10 mouse cellular contexts compared by ENCODE assay signal in genomic region chr17:34947606-34948005, GRCm38 (mm10). TPM values are rescaled to one million over a fixed set of nuclear protein-coding genes. Genes with fewer than 3 reads are reported as not detected.
DNase-seq lines count a peak whose midpoint lies in the region; ATAC-seq and TF ChIP-seq lines count a peak whose summit lies in the region.
"Had no signal": no experiment of that assay in that cellular context is flagged by ENCODE, and none has a peak within 500 bp of the region (broad histone marks: within the 10 kb centered on the region; RNA-seq: fewer than 3 reads in every experiment).

No protein-coding gene starts in this region.

- H3K36me3 ChIP-seq in forebrain, postnatal 0 days (ENCODE audit: insufficient read depth), result peaks cover 10% of the 10 kb centered on the region
- H3K36me3 ChIP-seq in forebrain, embryonic 10.5 days (replicated peaks), result peaks cover 27% of the 10 kb centered on the region
- H3K36me3 ChIP-seq in spleen, adult 2 months (ENCODE audit: control insufficient read depth, insufficient read depth, low read length), result peaks cover 2% of the 10 kb centered on the region; the same call in 1 of the 2 replicates
- no peaks in the 10 kb centered on the region for H3K36me3 ChIP-seq in kidney, adult 2 months (ENCODE audit: control insufficient read depth, insufficient read depth, low read length)
- peaks cover 6% of the 10 kb centered on the region for H3K36me3 ChIP-seq in small intestine, adult 2 months (ENCODE audit: control insufficient read depth, insufficient read depth, low read length)

- H3K27me3 ChIP-seq in forebrain, postnatal 0 days (ENCODE audit: insufficient read depth, low read length), result no peaks in the 10 kb centered on the region
- H3K27me3 ChIP-seq in forebrain, embryonic 10.5 days (ENCODE audit: poor library complexity, severe bottlenecking), result no peaks in the 10 kb centered on the region
- no peaks in the 10 kb centered on the region for H3K27me3 ChIP-seq in spleen, adult 2 months (ENCODE audit: control insufficient read depth, insufficient read depth, low read length)
- H3K27me3 ChIP-seq in kidney, adult 2 months (replicated peaks; ENCODE audit: control insufficient read depth, insufficient read depth, low read length), result no peaks in the 10 kb centered on the region
- no peaks in the 10 kb centered on the region for H3K27me3 ChIP-seq in small intestine, adult 2 months (ENCODE audit: control insufficient read depth, insufficient read depth, low read length)
- H3K27me3 ChIP-seq: forebrain, embryonic 15.5 days had no signal

- ATAC-seq in forebrain, postnatal 0 days, result no peak
- ATAC-seq: forebrain, embryonic 15.5 days had no signal

- peak; percentile 51 for TF ChIP-seq CTCF in forebrain, postnatal 0 days (IDR thresholded peaks at IDR 0.05; ENCODE audit: low read depth)
- TF ChIP-seq CTCF in spleen, adult 2 months (IDR thresholded peaks at IDR 0.05; ENCODE audit: extremely low read depth, insufficient read depth, insufficient read length, insufficient replicate concordance), result peak; percentile 5; the same call in 1 of the 2 replicates
- TF ChIP-seq CTCF in kidney, adult 2 months (conservative IDR thresholded peaks at IDR 0.05; ENCODE audit: insufficient read depth, insufficient read length, low read depth, low read length), result peak; percentile 66
- peak; percentile 42; the same call in 1 of the 2 replicates for TF ChIP-seq CTCF in small intestine, adult 2 months (IDR thresholded peaks at IDR 0.05; ENCODE audit: extremely low read depth, insufficient read length, insufficient replicate concordance, low read depth, low read length)

- no peak for TF ChIP-seq POLR2A in spleen, adult 2 months (IDR thresholded peaks at IDR 0.05; ENCODE audit: low read depth, low read length)
- TF ChIP-seq POLR2A in kidney, adult 2 months (IDR thresholded peaks at IDR 0.05; ENCODE audit: low read depth, low read length), result no peak
- TF ChIP-seq POLR2A in small intestine, adult 2 months (IDR thresholded peaks at IDR 0.05; ENCODE audit: low read depth, low read length), result no peak

- no peak overlapping the region for H3K4me3 ChIP-seq in forebrain, postnatal 0 days (ENCODE audit: low read depth, low read length)
- no peak overlapping the region for H3K4me3 ChIP-seq in forebrain, embryonic 10.5 days
- no peak overlapping the region for H3K4me3 ChIP-seq in spleen, adult 2 months (ENCODE audit: extremely low read depth, insufficient read depth, insufficient read length)
- no peak overlapping the region for H3K4me3 ChIP-seq in kidney, adult 2 months (ENCODE audit: insufficient read depth, low read depth, low read length)
- no peak overlapping the region for H3K4me3 ChIP-seq in small intestine, adult 2 months (ENCODE audit: low read depth, low read length)
- H3K4me3 ChIP-seq: forebrain, embryonic 15.5 days had no signal

- 20% methylated on average over 8 of the region's 8 CpGs for WGBS in forebrain, postnatal 0 days
- 35% methylated on average over 8 of the region's 8 CpGs for WGBS in forebrain, embryonic 10.5 days
- 40% methylated on average over 8 of the region's 8 CpGs for WGBS in spleen, adult 2 months
- WGBS in kidney, adult 2 months, result 18% methylated on average over 8 of the region's 8 CpGs
- 15% methylated on average over 8 of the region's 8 CpGs for WGBS in small intestine, adult 2 months

- H3K4me1 ChIP-seq in forebrain, postnatal 0 days (ENCODE audit: insufficient read depth), result peaks cover 8% of the 10 kb centered on the region
- peaks cover 11% of the 10 kb centered on the region for H3K4me1 ChIP-seq in forebrain, embryonic 10.5 days
- H3K4me1 ChIP-seq in spleen, adult 2 months (ENCODE audit: control insufficient read depth, insufficient read depth, insufficient read length), result peaks cover 7% of the 10 kb centered on the region; the same call in 1 of the 2 replicates
- H3K4me1 ChIP-seq in kidney, adult 2 months (ENCODE audit: control insufficient read depth, insufficient read depth, low read length), result peaks cover 32% of the 10 kb centered on the region
- peaks cover 24% of the 10 kb centered on the region for H3K4me1 ChIP-seq in small intestine, adult 2 months (ENCODE audit: control insufficient read depth, insufficient read depth, insufficient read length, low read length)

- H3K9ac ChIP-seq in forebrain, postnatal 0 days, result no peak overlapping the region
- H3K9ac ChIP-seq: forebrain, embryonic 15.5 days had no signal

- no peak overlapping the region for H3K4me2 ChIP-seq in forebrain, postnatal 0 days (ENCODE audit: low read depth)
- H3K4me2 ChIP-seq: forebrain, embryonic 15.5 days had no signal

- H3K9me3 ChIP-seq in forebrain, postnatal 0 days (ENCODE audit: low read length), result no peaks in the 10 kb centered on the region
- no peaks in the 10 kb centered on the region; the same call in 1 of the 2 replicates for H3K9me3 ChIP-seq in forebrain, embryonic 10.5 days
- H3K9me3 ChIP-seq: forebrain, embryonic 15.5 days had no signal

- DNase-seq in forebrain, postnatal 0 days, result peak; percentile 36
- no peak for DNase-seq in forebrain, embryonic 10.5 days (ENCODE audit: extremely low spot score, low spot score)
- DNase-seq in spleen, adult 2 months (ENCODE audit: low read depth in 1 of 2, low spot score in 2 of 2), result no peak
- no peak for DNase-seq in spleen, adult 12 weeks (ENCODE audit: low spot score)
- DNase-seq in kidney, adult 2 months, result peak; percentile 75
- DNase-seq in natural killer cell, adult 2 months (ENCODE audit: low spot score in 2 of 2), result no peak
- DNase-seq in testis, postnatal 10 days (ENCODE audit: low spot score), result no peak
- DNase-seq: thymus, postnatal 25 days had no signal

- no peak overlapping the region for H3K27ac ChIP-seq in forebrain, postnatal 0 days (ENCODE audit: low read depth, low read length)
- H3K27ac ChIP-seq in forebrain, embryonic 10.5 days, result no peak overlapping the region
- no peak overlapping the region for H3K27ac ChIP-seq in spleen, adult 2 months (ENCODE audit: insufficient read depth, low read length)
- H3K27ac ChIP-seq in kidney, adult 2 months (ENCODE audit: insufficient read depth, low read depth, low read length), result peak overlapping the region; percentile 71; the same call in 1 of the 2 replicates
- H3K27ac ChIP-seq in small intestine, adult 2 months (ENCODE audit: insufficient read depth, low read depth, low read length), result no peak overlapping the region
- H3K27ac ChIP-seq: forebrain, embryonic 15.5 days had no signal

RNA-seq across cellular contexts. Expression of gene Hspa1b, which starts 11.4 kb away (rescaled TPM):
- 5.2 and 8.1 TPM in 2 replicates for total RNA-seq in forebrain, postnatal 0 days (2014; rRNA removed)
- 0.42 and 0.52 TPM in 2 replicates for polyA plus RNA-seq in forebrain, postnatal 0 days (2015; fragmentation: Nextera tagmentation; extraction: Ambion mirVana)
- 0.07 TPM in 1 of 2 replicates, not detected in the other for polyA plus RNA-seq in forebrain, embryonic 10.5 days (2016; fragmentation: Nextera tagmentation; extraction: Ambion mirVana)
- polyA plus RNA-seq in spleen, adult 2 months (2012; rRNA removed), result 7.6 and 12.5 TPM in 2 replicates
- 38.8 and 56.5 TPM in 2 replicates for polyA plus RNA-seq in kidney, adult 2 months (2012; rRNA removed)
- polyA plus RNA-seq in small intestine, adult 2 months (2012; rRNA removed), result 17.1 and 19.8 TPM in 2 replicates

RNA-seq across cellular contexts. Expression of gene Neu1, which starts 16.6 kb away (rescaled TPM):
- total RNA-seq in forebrain, postnatal 0 days (2014; rRNA removed), result 36.7 and 36.8 TPM in 2 replicates
- 33.5 and 34.5 TPM in 2 replicates for polyA plus RNA-seq in forebrain, postnatal 0 days (2015; fragmentation: Nextera tagmentation; extraction: Ambion mirVana)
- polyA plus RNA-seq in forebrain, embryonic 10.5 days (2016; fragmentation: Nextera tagmentation; extraction: Ambion mirVana), result 18.2 and 18.8 TPM in 2 replicates
- 45.8 and 47.5 TPM in 2 replicates for polyA plus RNA-seq in spleen, adult 2 months (2012; rRNA removed)
- polyA plus RNA-seq in kidney, adult 2 months (2012; rRNA removed), result 448 and 498 TPM in 2 replicates
- polyA plus RNA-seq in small intestine, adult 2 months (2012; rRNA removed), result 21.2 and 68.8 TPM in 2 replicates

RNA-seq across cellular contexts. Expression of gene Gm20481, which starts 22.1 kb away (rescaled TPM):
- total RNA-seq in forebrain, postnatal 0 days (2014; rRNA removed), result not detected in 2 replicates
- not detected in 2 replicates for polyA plus RNA-seq in forebrain, postnatal 0 days (2015; fragmentation: Nextera tagmentation; extraction: Ambion mirVana)
- not detected in 2 replicates for polyA plus RNA-seq in forebrain, embryonic 10.5 days (2016; fragmentation: Nextera tagmentation; extraction: Ambion mirVana)
- polyA plus RNA-seq in spleen, adult 2 months (2012; rRNA removed), result not detected in 2 replicates
- not detected in 2 replicates for polyA plus RNA-seq in kidney, adult 2 months (2012; rRNA removed)
- polyA plus RNA-seq in small intestine, adult 2 months (2012; rRNA removed), result not detected in 2 replicates
- polyA plus RNA-seq: forebrain, embryonic 15.5 days had no signal

RNA-seq across cellular contexts. Expression of gene Hspa1a, which starts 24.4 kb away (rescaled TPM):
- 7.9 and 13.8 TPM in 2 replicates for total RNA-seq in forebrain, postnatal 0 days (2014; rRNA removed)
- 7.6 and 8.5 TPM in 2 replicates for polyA plus RNA-seq in forebrain, postnatal 0 days (2015; fragmentation: Nextera tagmentation; extraction: Ambion mirVana)
- polyA plus RNA-seq in forebrain, embryonic 10.5 days (2016; fragmentation: Nextera tagmentation; extraction: Ambion mirVana), result 0.94 and 2.1 TPM in 2 replicates
- polyA plus RNA-seq in spleen, adult 2 months (2012; rRNA removed), result 4.2 and 6.7 TPM in 2 replicates
- polyA plus RNA-seq in kidney, adult 2 months (2012; rRNA removed), result 23.4 and 31.5 TPM in 2 replicates
- polyA plus RNA-seq in small intestine, adult 2 months (2012; rRNA removed), result 8.9 and 9.3 TPM in 2 replicates

RNA-seq across cellular contexts. Expression of gene Hspa1l, which starts 24.9 kb away (rescaled TPM):
- 0.24 and 0.46 TPM in 2 replicates for total RNA-seq in forebrain, postnatal 0 days (2014; rRNA removed)
- 0.36 and 0.50 TPM in 2 replicates for polyA plus RNA-seq in forebrain, postnatal 0 days (2015; fragmentation: Nextera tagmentation; extraction: Ambion mirVana)
- 1.1 TPM in 2 replicates for polyA plus RNA-seq in forebrain, embryonic 10.5 days (2016; fragmentation: Nextera tagmentation; extraction: Ambion mirVana)
- 0.05 and 0.06 TPM in 2 replicates for polyA plus RNA-seq in spleen, adult 2 months (2012; rRNA removed)
- polyA plus RNA-seq in kidney, adult 2 months (2012; rRNA removed), result 0.33 and 0.58 TPM in 2 replicates
- 0.06 and 0.14 TPM in 2 replicates for polyA plus RNA-seq in small intestine, adult 2 months (2012; rRNA removed)

Comparison
In these comparisons a context has a peak if more than half of its experiments do, and no peak if none do; other contexts are left out.
1. DNase-seq: peak in forebrain, postnatal 0 days (single experiment) and kidney, adult 2 months (single experiment); none in forebrain, embryonic 10.5 days (single experiment), spleen, adult 2 months (0 of 2), spleen, adult 12 weeks (single experiment), natural killer cell, adult 2 months (0 of 2) and testis, postnatal 10 days (single experiment).
2. CTCF ChIP-seq: peak in every context shown above with its lines; median percentile 66 in kidney, adult 2 months; 51 in forebrain, postnatal 0 days; 42 in small intestine, adult 2 months; 5 in spleen, adult 2 months.